Mouse (Mus musculus): ENCODE data around the gene Ngp.
A peak's percentile ranks its signal among the peaks of the same experiment; 100 is the strongest.
"Not testable (repeated sequence)": the region's sequence is repeated elsewhere in the genome, so short reads cannot be mapped to it uniquely, and the experiment has no call there.

The Ngp gene

DNA sequence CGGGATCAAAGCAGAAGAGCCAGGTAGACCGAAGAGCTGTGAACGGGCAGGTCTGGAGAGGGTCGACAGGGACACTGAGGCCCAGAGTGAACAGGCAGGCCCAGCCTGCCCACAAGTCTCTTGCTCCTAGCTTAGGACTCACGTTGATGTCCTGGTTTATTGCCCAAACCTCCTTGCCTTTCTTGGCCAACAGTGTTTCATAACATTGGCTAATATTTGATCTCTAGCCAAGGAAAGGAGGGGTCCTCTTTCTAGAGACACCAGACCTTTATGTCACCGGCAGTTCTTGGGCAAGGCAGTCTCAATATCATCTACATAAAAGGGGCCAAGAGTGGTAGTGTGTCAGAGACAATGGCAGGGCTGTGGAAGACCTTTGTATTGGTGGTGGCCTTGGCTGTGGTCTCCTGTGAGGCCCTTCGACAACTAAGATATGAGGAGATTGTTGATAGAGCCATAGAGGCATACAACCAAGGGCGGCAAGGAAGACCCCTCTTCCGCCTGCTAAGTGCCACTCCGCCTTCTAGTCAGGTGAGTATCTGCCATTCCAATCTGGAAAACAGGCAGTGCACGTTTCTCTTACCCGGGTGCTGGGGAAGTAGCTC is at the start of gene Ngp:
Gene Ngp (plus strand): TSS at position 237 of the 602 bp plus-strand sequence.
- DNase-seq (ENCODE audit: low spot score) = no peak

DNA sequence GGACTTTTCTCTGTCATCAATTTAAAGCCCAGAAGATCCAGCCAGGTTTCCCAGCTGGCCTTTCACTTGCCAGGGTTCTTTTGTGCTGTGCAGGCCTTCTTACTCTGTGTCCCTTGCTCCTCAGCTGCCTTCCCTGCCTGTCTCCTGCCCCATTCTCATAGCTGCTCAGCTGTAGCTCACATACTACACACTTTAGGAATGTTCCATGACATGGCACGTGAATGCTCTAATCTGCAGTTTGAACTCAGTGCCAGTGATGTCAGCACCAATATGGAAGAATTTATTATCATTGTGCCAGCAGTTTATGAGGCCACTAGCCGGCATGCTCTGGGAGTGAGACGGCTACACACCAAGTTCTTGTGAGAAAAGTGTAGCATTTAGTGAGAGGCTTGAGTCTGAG is 49.7 kb upstream of the Ngp start:
- no peak for DNase-seq (ENCODE audit: low spot score)

DNA sequence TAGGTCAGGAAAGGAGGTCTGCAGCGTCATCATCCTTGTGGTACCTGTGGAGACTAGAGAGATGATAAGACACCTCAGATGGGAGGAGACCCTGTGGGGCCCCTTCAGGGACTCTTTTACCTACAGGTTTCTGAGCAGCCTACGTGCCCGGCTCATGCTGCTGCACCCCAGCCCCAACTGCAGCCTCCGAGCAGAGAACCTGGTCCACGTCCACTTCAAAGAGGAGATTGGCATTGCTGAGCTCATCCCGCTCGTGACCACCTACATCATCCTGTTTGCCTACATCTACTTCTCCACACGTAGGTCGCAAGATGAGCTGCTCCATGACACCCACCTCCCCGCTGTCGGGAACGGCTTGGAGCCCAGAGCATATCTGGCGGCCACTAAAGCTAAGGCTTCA is 45.7 kb upstream of the Ngp start:
- no peak for DNase-seq (ENCODE audit: low spot score)

DNA sequence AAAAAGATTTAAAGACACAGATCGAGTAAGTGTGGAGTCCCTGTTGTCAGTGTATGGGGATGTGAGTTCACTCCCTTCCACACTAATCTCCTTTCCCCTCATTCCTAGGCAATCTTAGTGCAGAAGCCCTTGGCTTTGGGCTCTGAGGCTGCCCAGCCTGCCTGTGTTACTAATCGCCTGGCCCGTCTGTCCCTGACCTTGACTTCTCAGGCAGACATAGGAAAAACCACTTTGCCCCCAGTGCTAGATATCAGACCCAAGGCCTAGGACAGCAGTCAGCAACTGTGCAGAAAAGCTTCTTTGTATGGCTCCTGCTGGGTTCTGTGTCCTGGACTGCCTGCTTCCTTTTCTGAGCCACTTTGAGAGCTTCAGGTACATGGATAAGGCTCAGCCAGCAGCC is 43.9 kb upstream of the Ngp start:
- no peak for DNase-seq (ENCODE audit: low spot score)

DNA sequence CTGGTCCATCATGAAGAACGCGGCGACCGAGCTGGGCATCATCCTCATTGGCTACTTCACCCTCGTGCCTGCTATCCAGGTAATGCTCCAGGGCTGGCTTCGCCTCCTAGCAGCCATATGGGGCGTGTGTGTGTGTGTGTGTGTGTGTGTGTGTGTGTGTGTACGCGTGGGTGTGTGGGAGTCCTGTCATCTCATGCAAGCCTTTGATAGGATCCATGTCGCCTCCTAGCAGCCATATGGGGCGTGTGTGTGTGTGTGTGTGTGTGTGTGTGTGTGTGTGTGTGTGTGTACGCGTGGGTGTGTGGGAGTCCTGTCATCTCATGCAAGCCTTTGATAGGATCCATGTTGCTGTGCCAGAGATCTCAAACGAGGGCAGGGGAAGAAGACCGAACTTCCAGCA is 41.9 kb upstream of the Ngp start:
- not testable (repeated sequence) for DNase-seq (ENCODE audit: low spot score)

DNA sequence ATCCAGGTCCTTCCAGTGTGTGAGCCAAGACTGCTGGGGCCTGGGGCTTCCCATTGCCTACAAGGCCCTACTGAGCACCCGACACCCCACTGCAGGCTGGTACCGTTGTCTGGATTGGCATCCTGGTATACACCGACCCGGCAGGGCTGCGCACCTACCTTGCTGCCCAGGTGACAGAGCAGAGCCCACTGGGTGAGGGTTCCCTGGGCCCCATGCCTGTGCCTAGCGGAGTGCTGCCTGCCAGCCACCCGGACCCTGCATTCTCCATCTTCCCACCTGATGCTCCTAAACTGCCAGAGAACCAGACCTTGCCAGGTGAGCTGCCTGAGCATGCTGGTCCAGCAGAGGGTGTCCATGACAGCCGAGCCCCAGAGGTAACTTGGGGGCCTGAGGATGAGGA is 40.2 kb upstream of the Ngp start:
- no peak for DNase-seq (ENCODE audit: low spot score)

DNA sequence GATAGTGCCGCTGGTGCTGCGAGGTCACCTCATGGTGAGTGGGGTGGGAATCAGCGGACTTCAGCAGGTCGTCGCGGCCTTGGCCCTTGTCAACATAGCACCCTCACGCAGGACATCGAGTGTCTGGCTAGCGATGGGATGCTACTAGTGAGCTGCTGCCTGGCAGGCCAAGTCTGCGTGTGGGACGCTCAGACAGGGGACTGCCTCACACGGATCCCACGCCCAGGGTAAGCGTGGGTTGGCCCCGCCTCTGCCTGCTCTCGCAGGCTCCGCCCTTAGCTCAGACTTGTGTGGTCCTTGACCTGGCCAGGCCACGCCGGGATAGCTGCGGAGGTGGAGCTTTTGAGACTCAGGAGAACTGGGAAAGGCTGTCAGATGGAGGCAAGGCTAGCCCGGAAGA is 38.9 kb upstream of the Ngp start:
- DNase-seq (ENCODE audit: low spot score) = no peak

DNA sequence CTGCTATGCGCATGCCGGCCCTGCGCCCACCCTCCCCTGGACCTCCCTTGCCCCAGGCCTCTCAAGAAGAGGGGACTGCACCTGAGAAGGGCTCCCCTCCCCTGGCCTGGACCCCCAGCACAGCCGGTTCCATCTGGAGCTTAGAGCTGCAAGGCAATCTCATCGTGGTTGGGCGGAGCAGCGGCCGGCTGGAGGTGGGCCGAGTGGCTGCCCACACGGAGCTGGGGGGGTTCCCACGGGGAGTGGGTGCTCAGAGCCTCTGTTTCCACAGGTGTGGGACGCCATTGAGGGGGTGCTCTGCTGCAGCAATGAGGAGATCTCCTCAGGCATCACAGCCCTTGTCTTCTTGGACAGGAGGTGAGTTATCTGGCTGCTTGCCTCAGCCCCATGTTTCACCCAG is 38.3 kb upstream of the Ngp start:
- DNase-seq (ENCODE audit: low spot score) = no peak

DNA sequence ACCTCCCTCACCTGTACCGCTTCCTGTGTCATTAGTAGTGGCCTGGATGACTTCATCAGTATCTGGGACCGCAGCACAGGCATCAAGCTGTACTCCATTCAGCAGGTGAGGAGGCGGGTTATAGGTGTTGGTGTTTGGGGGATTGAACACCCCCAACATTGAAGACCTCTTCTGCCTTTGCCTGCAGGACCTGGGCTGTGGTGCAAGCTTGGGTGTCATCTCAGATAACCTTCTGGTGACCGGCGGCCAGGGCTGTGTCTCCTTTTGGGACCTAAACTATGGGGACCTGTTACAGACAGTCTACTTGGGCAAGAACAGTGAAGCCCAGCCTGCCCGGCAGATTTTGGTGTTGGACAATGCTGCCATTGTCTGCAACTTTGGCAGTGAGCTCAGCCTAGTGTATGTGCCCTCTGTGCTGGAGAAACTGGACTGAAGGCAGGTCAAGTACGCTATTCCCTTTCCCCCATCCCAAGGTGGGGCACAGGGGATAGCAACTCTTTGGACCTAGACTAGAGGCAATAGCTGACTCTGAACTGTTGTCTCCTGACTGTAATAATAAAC is 35.1 kb upstream of the Ngp start:
- no peak for DNase-seq (ENCODE audit: low spot score)

DNA sequence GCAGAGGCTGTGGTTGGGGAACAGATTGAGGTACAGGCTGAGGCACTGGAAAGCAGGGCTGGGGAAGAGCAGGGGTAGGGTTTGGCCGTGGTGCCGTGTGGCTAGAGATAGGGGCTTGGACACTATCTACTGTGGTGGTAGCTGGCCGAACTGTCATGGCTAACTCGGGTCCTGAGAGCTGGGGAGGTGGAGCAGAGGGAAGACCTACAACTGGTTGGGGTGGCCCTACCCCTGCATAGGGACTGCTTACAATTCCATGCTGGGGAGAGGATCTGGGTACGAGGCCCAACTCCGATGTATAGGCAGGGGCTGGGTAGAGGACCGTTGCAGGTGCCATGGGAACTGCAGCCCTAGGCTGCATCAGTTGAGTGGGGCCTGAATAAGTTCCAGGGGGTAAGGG is 31.5 kb upstream of the Ngp start:
- no peak for DNase-seq (ENCODE audit: low spot score)

DNA sequence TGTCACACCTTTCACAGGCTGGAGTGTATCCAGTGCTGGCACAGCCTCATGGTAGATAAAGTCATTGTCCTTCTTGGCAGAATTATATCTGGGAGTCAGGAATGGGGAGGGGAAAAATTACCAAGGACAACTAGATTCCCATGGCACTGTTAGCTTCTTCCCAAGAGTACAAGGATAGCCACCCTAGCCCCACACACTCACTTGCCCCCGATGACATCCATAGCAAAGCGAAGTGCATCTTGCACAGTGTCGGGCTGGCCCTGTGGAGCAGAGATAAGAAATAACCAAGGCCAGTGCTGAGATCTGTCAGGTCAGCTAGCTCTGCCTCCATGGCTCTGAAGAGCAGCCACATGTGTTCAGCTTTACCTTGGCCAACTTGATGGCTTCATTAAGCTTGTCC is 28.7 kb upstream of the Ngp start:
- no peak for DNase-seq (ENCODE audit: low spot score)

DNA sequence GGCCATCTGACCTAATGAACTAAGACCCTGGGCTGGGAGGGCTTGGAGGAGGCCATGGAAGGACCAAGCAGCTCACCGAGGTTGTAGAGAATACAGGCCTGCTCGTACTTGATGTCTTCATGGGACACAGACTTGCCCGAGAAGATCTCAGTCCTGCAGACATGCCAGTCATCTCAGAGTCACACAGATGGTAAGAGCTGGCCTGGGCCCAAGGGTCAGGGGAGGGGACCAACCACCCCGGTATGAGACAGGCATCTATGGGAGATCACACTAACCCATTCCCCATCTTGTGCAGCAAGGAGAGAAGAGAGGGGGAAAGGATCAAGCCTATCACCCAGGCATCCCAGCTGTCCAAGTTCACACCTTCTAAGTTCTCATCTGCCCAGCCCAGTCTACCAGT is 26.3 kb upstream of the Ngp start:
- DNase-seq (ENCODE audit: low spot score) = no peak

DNA sequence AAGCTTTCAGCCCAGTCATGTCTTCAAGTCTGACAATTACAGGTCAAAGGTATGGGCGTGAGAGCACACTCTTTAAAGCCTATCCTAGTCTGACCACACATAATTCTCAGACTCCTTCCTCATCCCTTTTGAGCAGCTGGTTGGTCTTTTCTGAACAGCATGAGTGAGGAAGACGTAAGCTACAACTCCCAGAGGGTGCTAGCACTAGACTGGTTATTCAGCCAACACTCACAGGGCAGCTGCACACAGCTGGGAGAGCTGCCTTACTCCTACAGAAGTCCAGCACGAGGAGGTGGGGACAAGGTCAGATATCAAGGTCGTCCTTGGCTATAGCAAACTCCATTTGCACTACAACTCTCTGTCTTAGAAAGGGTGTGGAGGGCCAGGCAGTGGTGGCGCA is 18.9 kb upstream of the Ngp start:
- no peak for DNase-seq (ENCODE audit: low spot score)

DNA sequence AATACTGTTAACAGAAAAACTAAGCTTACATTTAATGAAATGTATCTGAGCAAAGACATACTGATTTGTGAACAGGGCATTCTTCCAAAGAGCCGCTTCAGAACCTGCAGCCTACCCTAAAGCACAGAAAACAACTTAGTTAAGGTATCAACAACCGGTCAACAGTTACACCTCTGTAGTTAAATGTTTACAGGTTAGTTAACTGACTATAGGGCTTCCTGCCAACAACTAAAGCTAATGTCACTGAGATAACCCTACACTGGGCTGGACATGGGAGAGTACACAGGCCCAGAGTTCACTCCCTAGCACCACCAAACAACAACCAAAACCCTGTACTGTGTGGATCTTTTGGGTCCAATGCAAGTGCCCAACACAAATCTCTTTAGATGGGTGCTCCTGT is 16.8 kb upstream of the Ngp start:
- DNase-seq (ENCODE audit: low spot score) = no peak

DNA sequence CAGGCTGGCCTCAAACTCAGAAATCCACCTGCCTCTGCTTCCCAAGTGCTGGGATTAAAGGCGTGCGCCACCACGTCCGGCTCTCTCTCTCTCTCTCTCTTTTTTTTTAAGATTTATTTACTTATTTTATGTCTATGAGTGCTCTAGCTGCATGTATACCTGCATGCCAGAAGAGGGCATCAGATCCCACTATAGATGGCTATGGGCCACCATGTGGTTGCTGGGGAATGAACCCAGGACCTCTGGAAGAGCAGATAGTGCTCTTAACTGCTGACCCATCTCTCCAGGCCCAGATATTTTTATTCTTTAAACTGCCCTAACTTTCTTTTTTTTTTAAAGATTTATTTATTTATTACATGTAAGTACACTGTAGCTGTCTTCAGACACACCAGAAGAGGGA is 16.3 kb upstream of the Ngp start:
- not testable (repeated sequence) for DNase-seq (ENCODE audit: low spot score)

DNA sequence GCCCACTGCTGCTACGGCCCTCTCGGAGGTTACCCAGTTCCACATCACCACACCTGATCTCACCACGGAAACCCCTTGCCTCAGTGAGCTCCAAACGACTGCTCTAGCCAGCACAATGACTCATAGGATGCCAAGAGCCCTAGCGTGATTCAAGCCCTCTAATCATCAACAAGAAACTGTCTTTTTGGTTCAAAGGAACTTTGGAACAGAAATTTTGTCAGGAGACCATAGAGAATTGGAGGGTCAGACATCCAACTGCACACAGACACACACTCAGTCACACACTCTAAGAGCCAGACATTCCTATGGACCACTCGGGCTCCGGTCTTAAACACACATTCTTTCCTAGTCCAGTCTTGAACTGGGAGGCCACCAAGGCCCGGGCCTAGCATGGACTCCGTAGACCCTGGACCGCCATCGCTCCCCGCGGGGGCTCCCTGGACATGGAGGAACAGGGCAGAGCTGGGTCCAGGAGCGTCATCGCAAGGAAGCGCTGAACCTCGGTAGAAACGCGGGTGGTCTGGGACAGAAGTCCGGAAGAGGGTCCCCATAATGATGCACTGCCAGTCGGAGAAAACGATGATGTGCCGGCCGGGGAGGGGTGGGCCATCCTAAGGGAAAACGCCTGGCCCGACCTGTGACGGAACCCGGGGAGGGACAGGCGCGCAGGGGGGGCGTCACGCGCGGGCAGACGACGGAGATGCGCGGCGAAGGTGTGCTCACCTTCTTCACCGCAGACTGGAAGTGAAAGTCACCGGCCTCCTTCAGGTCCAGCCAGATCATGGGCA is 12.0 kb upstream of the Ngp start:
- no peak for DNase-seq (ENCODE audit: low spot score)

DNA sequence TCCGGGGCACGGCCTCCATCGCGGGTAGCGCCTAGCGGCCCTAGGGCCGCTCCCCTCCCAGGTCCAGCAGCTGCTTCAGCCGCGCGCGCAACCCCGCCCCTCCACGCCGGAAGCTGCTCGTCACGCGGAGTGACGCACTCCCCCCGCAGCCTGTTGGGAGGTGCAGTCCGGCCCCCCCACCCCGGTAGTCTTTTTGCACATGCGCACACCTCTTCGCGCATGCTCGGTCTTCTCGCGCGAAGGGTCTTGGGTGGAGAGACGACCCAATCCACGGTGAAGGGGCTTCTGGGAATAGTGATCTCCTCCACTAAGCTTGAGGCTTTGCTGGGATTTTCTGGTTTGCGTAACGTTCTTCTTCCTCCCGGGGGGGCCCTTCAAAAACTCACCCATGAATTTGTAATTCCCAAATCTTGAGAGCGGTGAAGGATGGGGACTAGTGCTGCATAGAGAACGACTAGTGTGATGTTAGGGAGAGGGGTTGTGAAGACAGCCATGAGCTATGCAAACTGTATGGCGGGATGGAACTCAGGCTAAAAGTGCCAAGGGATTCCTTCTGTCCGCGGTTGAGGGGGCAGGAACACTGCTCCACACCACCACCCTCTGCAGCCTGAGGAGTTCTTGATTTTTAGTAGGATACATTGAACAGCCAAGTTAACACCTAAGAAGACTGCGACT is 11.3 kb upstream of the Ngp start, which contains the start of gene Ptpn23:
Gene Ptpn23 (minus strand): TSS at position 115 of the 675 bp plus-strand sequence.
- peak; percentile 79 for DNase-seq (ENCODE audit: low spot score)

DNA sequence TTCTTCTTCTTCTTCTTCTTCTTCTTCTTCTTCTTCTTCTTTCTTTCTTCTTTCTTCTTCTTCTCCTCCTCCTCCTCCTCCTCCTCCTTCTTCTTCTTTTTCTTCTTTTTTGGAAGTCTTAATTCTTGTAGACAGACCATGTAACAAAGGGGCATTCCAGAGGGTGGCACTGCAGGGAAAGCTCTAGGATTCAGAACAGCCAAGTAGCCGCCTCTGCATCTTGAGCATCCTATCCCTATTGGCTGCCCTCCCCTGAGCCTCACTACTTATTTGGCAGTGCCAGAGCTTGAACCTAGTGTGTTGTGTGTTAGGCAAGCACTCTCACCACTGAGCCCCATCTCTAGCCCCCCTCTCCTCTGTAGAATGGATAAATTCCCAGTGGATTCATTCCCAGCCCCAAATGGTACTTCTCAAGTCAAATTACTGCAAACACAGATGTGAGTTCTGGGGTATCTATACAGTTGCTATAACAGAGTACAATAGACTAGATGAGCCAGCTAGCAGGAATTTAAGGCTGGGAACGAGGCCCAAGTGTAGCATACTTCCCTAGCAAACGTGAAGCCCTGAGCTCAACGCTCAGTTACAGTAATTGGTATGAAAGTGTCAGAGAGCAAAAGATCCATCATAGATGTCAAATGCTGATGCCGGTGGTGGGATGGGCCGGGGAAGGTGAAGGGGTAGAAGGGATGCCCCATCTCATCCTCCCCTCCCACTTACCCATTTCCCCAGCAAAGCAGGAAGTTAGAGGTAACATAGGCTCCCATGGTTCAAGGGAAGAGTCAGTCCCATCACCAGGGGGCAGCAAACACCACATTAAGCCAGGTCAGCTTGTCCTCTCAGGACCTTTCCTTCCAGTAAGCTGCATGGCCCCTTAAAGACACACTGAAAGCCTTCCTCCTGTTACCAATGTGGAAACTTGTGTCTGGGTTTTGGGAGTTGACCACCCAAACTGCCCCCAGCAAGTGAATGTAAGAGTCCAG is 8.3 kb upstream of the Ngp start:
- DNase-seq (ENCODE audit: low spot score) = peak; percentile 80

DNA sequence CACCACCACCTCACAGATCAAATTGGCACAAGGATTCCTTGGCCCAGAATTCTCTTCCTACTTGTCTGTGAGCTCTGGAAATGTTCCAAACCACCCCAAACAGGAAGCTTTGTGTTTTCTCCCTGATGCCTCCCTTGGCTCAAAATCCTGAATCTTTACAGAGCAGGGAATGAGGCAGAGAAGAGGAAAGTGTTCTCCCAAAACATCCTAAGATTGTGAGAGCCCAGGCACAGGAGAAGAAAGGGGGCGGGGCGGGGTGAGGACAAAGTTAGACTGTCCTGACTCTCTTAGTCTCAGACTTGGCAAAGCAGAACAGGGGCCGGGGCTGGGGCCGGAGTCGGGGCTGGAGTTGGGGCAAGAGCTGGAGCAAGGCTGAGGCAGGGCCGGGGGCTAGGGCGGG is 6.6 kb upstream of the Ngp start:
- DNase-seq (ENCODE audit: low spot score) = no peak

DNA sequence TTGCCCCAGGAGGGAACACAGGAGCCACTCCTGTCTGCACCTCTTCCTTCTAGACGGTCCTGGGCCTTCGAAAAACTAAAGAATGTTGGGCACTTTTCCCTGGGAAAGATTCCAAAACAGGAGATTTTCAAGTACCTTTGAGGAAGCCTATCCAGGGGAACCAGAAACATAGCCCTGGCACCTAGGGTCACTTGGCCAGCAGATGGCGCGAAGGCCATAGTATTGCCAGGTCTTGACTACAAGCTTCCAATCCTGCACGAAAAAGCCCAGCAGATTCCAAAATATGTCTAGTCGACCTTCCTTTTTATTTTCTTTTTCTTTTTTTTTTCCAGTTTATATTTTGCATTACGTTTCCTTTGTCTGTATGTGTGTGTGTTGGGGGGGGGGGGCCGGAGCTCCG is 5.8 kb upstream of the Ngp start:
- DNase-seq (ENCODE audit: low spot score) = no peak

DNA sequence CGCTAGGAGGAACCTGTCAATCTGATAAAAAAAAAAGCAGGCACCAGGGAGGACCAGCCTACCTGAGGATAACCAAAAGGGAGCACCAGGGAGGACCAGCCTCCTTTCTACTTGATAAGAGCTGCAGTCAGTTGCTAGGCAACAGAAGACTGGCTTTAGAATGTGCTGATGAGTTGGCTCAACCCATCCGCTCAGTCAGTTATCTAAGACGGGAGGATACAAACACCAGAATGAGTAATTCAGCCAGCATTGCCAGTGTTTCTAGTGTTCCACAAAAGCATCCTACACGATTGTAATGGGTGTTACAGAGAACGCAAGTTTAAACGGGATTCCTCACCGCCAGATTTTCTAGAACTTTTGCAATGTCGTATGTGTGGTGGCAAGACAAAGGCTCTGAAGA is 11.7 kb downstream of the Ngp start:
- DNase-seq (ENCODE audit: low spot score) = peak; percentile 45

DNA sequence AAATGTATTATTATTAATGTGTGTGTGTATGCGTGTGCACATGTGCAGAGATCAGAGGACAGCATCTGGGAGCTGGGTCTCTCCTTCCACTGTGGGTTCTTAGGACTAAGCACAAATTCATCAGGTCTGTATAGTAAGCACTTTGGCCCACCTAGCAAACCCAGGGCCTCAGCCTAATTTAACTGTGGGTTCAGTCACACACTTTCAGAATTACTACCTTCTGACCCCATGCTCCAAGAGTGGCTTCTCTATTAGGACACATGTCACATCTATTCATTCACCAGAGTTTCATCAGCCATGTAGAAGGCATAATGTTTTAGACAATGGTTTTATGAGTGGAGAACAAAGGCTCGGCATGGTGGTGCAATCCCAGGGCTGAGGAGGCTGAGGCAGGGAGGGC is 13.5 kb downstream of the Ngp start:
- DNase-seq (ENCODE audit: low spot score) = no peak
